Mouse (Mus musculus) kidney, adult 9 months (tissue): ENCODE measurements at regions not wholly inside any gene's neighbourhood (a gene's known extent, or its start where the extent isn't known, plus 50 kb on each side); places are given as distances from the start of the nearest gene placed in this dataset.

Experiments
- DNase-seq: peaks from one replicate; pipeline ENCODE4 v3.0.0; 2022

- no peak for DNase-seq
Measured at GRCm38 (mm10) chr1:94582526-94582925, 530.2 kb upstream of the Pdcd1 start.

GRCm38 (mm10) chr1:94581650-94582405, 529.5 kb upstream of the Pdcd1 start:
- DNase-seq: no peak

GRCm38 (mm10) chr1:94532773-94533541, 480.6 kb upstream of the Pdcd1 start:
- no peak for DNase-seq

- no peak for DNase-seq
Measured at GRCm38 (mm10) chr1:94504080-94504520, 451.7 kb upstream of the Pdcd1 start.

- no peak for DNase-seq
Measured at GRCm38 (mm10) chr1:94503379-94504079, 451.2 kb upstream of the Pdcd1 start.

GRCm38 (mm10) chr1:94502066-94502861, 449.9 kb upstream of the Pdcd1 start:
- DNase-seq: no peak

GRCm38 (mm10) chr1:94496992-94497391, 444.6 kb upstream of the Pdcd1 start:
- DNase-seq: no peak

- DNase-seq: no peak
Measured at GRCm38 (mm10) chr1:94496341-94496740, 444.0 kb upstream of the Pdcd1 start.

- DNase-seq: no peak
Measured at GRCm38 (mm10) chr1:94487062-94487461, 434.7 kb upstream of the Pdcd1 start.

GRCm38 (mm10) chr1:94469834-94470233, 417.5 kb upstream of the Pdcd1 start:
- DNase-seq: peak; percentile 64

- DNase-seq: no peak
Measured at GRCm38 (mm10) chr1:94423731-94424130, 371.4 kb upstream of the Pdcd1 start.

GRCm38 (mm10) chr1:94413043-94413442, 360.7 kb upstream of the Pdcd1 start:
- no peak for DNase-seq

GRCm38 (mm10) chr1:94366606-94367005, 314.3 kb upstream of the Pdcd1 start:
- DNase-seq: no peak

- DNase-seq: no peak
Measured at GRCm38 (mm10) chr1:94356996-94357395, 304.6 kb upstream of the Pdcd1 start.

- no peak for DNase-seq
Measured at GRCm38 (mm10) chr1:94355873-94356272, 303.5 kb upstream of the Pdcd1 start.

- DNase-seq: no peak
Measured at GRCm38 (mm10) chr1:94342576-94342975, 290.2 kb upstream of the Pdcd1 start.

- no peak for DNase-seq
Measured at GRCm38 (mm10) chr1:94341237-94341636, 288.9 kb upstream of the Pdcd1 start.

- DNase-seq: no peak
Measured at GRCm38 (mm10) chr1:94318029-94318428, 265.7 kb upstream of the Pdcd1 start.

- DNase-seq: no peak
Measured at GRCm38 (mm10) chr1:94298395-94298794, 246.0 kb upstream of the Pdcd1 start.

GRCm38 (mm10) chr1:94272569-94272968, 220.2 kb upstream of the Pdcd1 start:
- DNase-seq: no peak

GRCm38 (mm10) chr1:94263313-94263712, 211.0 kb upstream of the Pdcd1 start:
- DNase-seq: no peak

GRCm38 (mm10) chr1:94235426-94235825, 183.1 kb upstream of the Pdcd1 start:
- DNase-seq: no peak

GRCm38 (mm10) chr1:94221006-94221405, 168.7 kb upstream of the Pdcd1 start:
- no peak for DNase-seq
